16 mouse cellular contexts compared by ENCODE assay signal in genomic region chr6:99884755-99885154, GRCm38 (mm10).
DNase-seq lines count a peak whose midpoint lies in the region; ATAC-seq lines count a peak whose summit lies in the region.
"Had no signal": no experiment of that assay in that cellular context is flagged by ENCODE, and none has a peak within 500 bp of the region (broad histone marks: within the 10 kb centered on the region; RNA-seq: fewer than 3 reads in every experiment).

No protein-coding gene starts in this region.

- intact Hi-C loops in heart, postnatal 36 days (cut with DNase I) = no loop called here
- intact Hi-C loops in left cerebral cortex, postnatal 36 days (cut with DNase I) = no loop called here

- DNase-seq in heart, postnatal 36 days = no peak
- DNase-seq in NIH3T3 (ENCODE audit: low read depth) = peak; percentile 17
- no peak for DNase-seq in gastrocnemius, postnatal 25 days
- DNase-seq in left cerebral cortex, postnatal 36 days (ENCODE audit: low spot score in 2 of 2) = no peak
- DNase-seq in kidney, adult 18-20 months = no peak
- DNase-seq: adrenal gland, postnatal 25 days; cerebellum, adult 11-12 months; gastrocnemius, postnatal 36 days; liver had no signal

- H3K9me3 ChIP-seq in heart, embryonic 12.5 days (replicated peaks) = no peaks in the 10 kb centered on the region
- H3K9me3 ChIP-seq in embryonic facial prominence, embryonic 12.5 days = no peaks in the 10 kb centered on the region
- H3K9me3 ChIP-seq: hindbrain, embryonic 15.5 days; lung, embryonic 15.5 days had no signal

- peak overlapping the region; percentile 38 for H3K27ac ChIP-seq in heart, embryonic 12.5 days (ENCODE audit: poor library complexity, severe bottlenecking)
- peak overlapping the region; percentile 61 for H3K27ac ChIP-seq in embryonic facial prominence, embryonic 12.5 days
- H3K27ac ChIP-seq: hindbrain, embryonic 15.5 days; lung, embryonic 15.5 days; stomach, postnatal 0 days had no signal

- H3K27me3 ChIP-seq in heart, embryonic 12.5 days (replicated peaks) = peaks cover 5% of the 10 kb centered on the region; the same call in 1 of the 2 replicates
- peaks cover 15% of the 10 kb centered on the region; the same call in 1 of the 2 replicates for H3K27me3 ChIP-seq in embryonic facial prominence, embryonic 12.5 days
- H3K27me3 ChIP-seq: hindbrain, embryonic 15.5 days had no signal

- H3K4me1 ChIP-seq in heart, embryonic 12.5 days (replicated peaks) = peaks cover 36% of the 10 kb centered on the region
- H3K4me1 ChIP-seq in embryonic facial prominence, embryonic 12.5 days = peaks cover 27% of the 10 kb centered on the region
- H3K4me1 ChIP-seq: lung, embryonic 15.5 days had no signal

- H3K36me3 ChIP-seq in heart, embryonic 12.5 days = no peaks in the 10 kb centered on the region
- H3K36me3 ChIP-seq in embryonic facial prominence, embryonic 12.5 days = no peaks in the 10 kb centered on the region
- H3K36me3 ChIP-seq: hindbrain, embryonic 15.5 days; lung, embryonic 15.5 days had no signal

- ATAC-seq in heart, embryonic 12.5 days (ENCODE audit: insufficient number of reproducible peaks, low FRiP score) = no peak
- ATAC-seq in embryonic facial prominence, embryonic 12.5 days (ENCODE audit: insufficient number of reproducible peaks, insufficient read depth, low FRiP score, low TSS enrichment) = no peak
- peak; percentile 39; the same call in 1 of the 2 replicates for ATAC-seq in megakaryocyte progenitor cell, adult 5-6 weeks (replicated peaks; ENCODE audit: poor library complexity)
- ATAC-seq: CD4-positive, CD25-positive, alpha-beta regulatory T cell, adult 4 months had no signal

- H3K4me2 ChIP-seq in heart, embryonic 12.5 days = no peak overlapping the region
- H3K4me2 ChIP-seq in embryonic facial prominence, embryonic 12.5 days (replicated peaks) = no peak overlapping the region; the same call in 1 of the 2 replicates
- H3K4me2 ChIP-seq: hindbrain, embryonic 15.5 days; lung, embryonic 15.5 days had no signal

- H3K4me3 ChIP-seq in heart, embryonic 12.5 days = no peak overlapping the region
- no peak overlapping the region for H3K4me3 ChIP-seq in embryonic facial prominence, embryonic 12.5 days
- H3K4me3 ChIP-seq: hindbrain, embryonic 15.5 days; lung, embryonic 15.5 days had no signal

- H3K9ac ChIP-seq in heart, embryonic 12.5 days = no peak overlapping the region
- no peak overlapping the region for H3K9ac ChIP-seq in embryonic facial prominence, embryonic 12.5 days
- H3K9ac ChIP-seq: hindbrain, embryonic 15.5 days; lung, embryonic 15.5 days had no signal

- WGBS in heart, embryonic 12.5 days = 4% methylated on average over 7 of the region's 7 CpGs
- 4% methylated on average over 7 of the region's 7 CpGs for WGBS in embryonic facial prominence, embryonic 12.5 days
